Mouse (Mus musculus): ENCODE measurements around the gene Mib2.
"Not testable (repeated sequence)": the region's sequence is repeated elsewhere in the genome, so short reads cannot be mapped to it uniquely, and the experiment has no call there.

The Mib2 gene

DNA sequence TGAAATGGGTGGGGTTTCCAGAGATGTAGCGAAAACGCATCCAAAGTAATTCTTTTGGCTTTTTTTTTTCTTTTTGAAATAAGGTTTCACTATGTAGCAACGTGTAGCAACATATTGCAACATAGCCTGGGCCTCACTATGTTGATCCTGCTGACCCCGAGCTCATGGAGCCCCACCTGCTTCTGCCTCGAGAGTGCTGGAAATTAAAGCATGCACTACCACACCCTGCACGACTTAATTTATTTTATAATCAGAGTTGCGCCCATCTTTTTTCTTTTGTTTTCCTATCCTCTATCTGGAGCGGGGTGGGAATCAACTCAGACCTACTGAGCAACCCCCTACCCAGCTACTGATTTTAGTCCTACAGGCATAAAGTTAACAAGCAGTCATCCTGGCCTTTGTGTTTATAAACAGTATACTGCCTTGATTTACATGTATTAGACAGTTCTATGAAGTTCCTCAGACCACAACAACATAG is 639 bp upstream of the Mib2 start:
- DNase-seq, result no peak

DNA sequence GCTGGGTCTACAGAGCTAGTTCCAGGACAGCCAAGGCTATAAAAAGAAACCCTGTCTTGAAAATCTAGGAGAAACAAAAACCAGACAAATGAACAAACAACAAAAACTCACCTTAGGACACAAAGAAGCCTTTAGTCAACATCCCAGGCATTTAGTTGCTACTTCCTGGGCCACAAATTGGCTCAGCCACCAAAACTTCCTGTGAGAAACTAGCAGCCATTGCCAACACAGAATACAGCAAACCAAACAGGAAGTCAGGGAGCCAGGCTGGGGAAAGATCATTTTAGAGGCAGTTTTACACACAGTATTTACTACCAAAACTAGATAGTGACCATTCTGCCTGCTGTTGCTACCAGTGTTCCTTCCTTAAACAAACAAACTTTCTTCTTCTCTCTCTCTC is 2.1 kb downstream of the Mib2 start:
- DNase-seq, result no peak

GRCm38 (mm10) chr4:155660641-155661040 is 8.4 kb downstream of the Mib2 start:
- DNase-seq, result no peak

GRCm38 (mm10) chr4:155658961-155659360 is 10.0 kb downstream of the Mib2 start:
- no peak for DNase-seq

- no peak for DNase-seq
Observed at GRCm38 (mm10) chr4:155656214-155656751, 12.7 kb downstream of the Mib2 start.

DNA sequence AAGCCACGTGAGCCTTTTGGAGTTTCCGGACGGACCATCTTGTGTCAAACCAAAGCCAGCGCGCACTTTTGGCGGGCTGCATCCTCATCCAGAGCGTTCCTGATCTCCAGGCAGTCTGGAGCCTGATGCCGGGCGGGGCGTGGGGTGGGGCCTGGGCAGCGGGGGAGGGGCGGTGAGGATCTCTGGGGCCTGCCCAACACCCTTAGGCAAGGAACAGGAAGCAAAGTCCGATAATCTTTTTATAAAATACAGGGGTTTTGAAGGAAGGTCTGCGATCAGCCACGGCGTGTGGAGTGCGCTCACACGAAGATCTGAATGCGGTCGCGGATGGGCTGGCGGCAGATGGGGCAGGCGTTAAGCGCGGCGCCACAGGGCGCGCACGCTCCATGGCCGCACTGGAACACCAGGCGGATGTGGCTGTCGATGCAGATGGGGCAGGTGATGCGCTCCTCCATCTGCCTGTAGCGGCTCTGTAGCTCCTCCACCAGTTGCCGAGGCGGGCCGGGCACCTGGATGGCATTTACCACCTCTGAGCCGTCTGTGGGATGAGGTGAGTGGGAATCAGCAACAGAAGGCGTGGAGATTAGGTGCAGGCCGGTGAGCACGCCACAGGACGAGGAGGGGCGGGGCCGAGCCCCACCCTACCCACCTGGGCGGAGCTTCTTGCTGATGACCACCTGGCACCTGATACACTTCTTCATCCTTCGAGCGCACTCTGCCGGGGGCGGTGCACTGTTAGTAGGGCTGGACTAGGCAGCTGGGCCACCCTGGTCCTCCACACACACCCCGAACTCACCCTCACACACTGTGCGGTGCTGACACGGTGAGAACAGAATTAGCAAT is 14.3 kb downstream of the Mib2 start:
- DNase-seq, result peak; percentile 75

DNA sequence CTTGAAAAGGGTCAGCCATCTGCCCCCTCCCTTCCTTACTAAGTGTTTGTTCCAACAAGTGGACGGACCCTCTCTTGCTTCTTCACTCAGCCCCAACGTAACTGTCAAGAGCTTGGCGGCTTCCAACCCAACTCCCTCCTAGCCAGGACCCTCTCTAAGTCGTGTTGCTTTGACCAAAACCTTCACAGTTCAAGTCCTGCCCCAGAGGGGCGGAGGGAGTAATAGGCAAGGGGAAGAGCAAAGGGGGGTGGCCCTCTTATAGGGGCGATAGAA is 14.9 kb downstream of the Mib2 start:
- DNase-seq, result no peak

DNA sequence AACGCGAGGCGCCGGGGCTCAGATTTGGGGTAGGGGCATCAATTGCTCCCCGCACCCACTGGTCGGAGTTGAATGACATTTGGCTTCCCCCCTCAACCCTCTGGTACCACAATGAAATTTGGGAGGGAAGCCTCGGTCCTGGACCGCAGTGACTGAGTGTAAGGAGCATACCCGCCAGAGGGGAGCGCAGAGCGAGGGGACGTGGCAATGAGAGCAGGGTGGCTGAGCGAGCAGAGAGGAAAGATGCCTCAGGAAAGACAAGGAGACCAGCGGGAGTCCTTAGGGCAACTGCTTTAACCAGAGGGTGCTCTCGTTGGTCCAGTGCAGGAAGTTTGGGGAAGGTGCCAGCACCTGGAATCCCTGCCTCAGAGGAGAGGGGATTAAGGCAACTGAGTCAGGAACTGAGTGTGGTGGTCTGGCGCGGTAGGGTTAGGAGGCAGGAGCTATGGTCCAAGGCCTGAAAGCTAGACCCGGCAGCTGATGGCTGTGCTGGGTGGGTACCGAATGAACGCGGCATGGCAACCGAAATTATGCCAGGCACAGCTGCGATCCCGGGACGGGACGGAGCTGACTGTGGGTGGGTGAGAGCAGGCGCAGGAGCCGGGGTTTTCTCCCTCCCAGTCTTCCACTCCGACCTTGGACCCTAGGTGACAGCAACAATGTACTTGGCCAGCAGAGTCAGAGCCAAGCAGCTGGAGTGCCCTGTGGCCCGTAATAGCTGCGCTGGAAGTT is 15.4 kb downstream of the Mib2 start:
- DNase-seq, result peak; percentile 62

DNA sequence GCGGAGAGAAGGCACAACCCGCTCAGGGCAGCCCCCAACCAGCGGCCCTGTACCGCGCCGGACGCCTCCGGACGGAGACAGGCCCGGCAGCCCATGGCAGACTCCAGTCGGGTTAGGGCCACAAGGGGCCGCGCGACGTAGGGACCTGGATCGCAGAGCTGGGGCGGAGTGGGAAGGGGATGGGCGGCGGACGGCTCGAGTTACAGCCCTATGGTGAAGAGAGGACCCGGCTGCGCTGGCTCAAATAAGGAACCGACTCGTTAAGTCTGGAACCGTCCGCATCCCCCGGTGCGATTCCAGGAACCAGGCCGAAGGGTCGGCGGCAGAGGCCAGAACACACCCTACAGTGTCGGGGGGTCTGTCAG is 15.9 kb downstream of the Mib2 start, which contains the start of gene Mmp23:
Gene Mmp23, minus strand, starts transcription at position 299 of the 365 bp plus-strand sequence.
- peak; percentile 82 for DNase-seq

- DNase-seq, result no peak
Observed at GRCm38 (mm10) chr4:155652283-155653085, 16.5 kb downstream of the Mib2 start.

DNA sequence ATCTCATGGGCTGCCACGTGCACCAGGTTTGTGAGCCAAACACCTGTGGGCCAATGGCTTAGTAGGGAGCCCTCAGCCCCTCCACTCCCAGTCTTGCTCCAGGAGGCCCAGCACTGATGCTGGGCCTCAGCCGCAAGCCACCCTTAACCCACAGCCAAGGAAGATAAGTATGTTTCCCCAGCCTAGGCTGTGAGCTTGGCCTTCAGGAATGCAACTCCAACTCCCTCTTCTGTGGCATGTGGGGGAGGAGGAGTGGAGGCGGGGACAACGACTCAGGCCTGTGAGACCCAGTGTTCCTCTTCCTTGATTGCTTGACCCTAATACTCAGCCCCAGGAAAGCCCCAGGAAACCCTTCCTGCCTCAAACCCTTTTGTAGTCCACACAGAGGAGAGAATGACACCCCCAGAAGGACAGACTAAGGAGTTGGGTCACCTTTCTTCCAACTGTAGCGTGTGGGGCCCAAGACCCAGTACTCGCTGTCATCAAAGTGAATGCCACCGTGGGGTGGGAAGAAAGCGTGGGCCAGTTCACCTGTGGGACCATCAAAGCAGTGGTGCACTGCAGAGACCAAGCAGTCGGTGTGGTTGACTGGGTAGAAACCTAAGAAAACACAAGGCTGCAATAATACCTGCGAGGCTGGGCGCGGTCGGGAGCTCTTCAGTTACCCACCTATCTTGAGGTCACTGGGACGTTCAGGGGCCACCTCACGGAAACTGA is 17.3 kb downstream of the Mib2 start:
- DNase-seq, result no peak

- DNase-seq, result no peak
Observed at GRCm38 (mm10) chr4:155649355-155649754, 19.6 kb downstream of the Mib2 start.

DNA sequence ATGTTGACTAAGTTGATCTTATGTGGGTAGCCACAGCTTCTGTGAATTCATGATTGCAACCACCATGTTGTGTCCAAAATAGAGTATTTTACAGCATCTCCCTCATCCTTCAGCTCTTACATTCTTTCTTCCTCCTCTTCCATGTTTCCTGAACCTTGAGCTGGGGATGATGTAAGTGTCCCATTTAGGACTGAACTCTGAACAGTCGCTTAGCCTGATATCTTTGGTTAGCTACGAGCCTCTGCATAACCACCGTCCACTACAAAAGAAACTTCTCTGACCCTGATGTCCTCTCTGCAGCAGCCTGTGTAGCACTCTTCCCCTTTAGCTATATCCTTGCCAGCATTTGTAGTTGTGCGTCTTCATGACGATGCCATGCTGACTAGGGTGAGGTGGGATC is 23.3 kb downstream of the Mib2 start:
- no peak for DNase-seq

DNA sequence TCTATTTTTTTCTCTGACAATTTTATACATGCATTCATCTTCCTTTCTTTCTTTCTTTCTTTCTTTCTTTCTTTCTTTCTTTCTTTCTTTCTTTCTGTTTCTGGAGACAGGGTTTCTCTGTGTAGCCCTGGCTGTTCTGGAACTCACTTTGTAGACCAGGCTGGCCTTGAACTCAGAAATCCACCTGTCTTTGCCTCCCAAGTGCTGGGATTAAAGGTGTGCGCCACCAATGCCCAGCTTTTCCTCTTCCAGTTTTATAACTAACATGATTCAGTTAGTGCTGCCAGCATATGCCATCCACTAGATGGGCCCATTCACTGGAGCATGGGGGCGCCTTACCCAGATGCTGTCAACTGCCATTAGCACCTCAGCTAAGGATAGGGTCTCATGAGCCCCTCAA is 23.7 kb downstream of the Mib2 start, which contains the start of gene Gm10563:
Gene Gm10563, minus strand, starts transcription at position 101 of the 400 bp plus-strand sequence.
- DNase-seq, result not testable (repeated sequence)

DNA sequence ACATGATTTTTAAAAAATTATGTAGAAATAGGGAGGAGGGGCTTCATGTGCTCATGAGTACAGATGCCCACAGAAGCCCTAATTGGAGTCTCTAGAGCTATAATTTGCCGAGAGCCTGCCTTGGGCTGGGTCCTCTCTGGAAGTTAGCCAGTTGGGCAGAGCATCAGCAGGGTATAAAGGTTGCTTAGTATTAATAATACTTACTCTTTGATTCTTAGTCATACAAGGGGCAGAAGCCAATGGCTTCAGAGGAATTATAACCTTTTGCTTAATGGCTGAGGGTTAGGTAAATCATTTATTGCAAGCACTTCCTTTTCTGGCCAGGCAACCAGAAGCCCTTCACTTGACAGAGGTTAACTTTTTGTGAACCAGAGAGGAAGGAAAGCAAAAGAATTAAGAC is 25.5 kb downstream of the Mib2 start:
- no peak for DNase-seq

DNA sequence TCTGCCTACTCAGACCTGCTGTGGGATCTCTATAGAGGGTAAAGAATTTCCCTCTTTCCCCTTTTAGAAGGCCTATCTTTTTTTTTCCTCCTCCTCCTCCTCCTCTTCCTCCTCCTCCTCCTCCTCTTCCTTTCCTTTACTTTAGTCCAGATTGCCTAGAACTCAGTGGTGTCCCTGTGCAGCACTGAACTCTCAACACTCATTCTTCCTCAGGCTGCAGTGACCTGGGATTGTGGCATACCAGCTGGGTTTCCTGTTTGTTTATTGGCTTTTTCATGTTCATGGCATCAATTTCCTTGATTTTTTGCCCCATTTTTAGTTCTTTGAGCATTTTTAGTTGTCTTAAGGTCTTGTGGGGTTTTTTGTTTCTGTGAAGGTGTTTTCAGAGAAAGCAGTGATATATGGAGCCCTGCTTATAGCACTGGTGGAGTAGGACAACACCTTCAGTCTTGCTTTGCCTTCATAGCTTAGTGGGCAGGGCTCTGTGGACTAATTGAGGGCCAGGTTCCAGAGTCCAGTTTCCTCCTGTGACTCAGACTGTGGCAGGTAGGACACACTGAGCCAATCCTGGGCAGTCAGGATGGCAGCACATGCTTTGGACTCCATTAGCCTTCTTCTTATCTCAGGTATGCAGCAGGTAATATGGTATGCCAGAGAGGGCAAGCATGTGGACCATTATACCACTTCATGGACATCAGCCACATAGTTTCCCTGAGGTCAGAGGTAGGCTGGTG is 33.1 kb downstream of the Mib2 start:
- DNase-seq, result no peak

- no peak for DNase-seq
Observed at GRCm38 (mm10) chr4:155630267-155630666, 38.7 kb downstream of the Mib2 start.

- peak; percentile 99 for DNase-seq
Observed at GRCm38 (mm10) chr4:155624338-155625291, 44.4 kb downstream of the Mib2 start, which contains the start of gene Cdk11b. TSS of gene Cdk11b (plus strand) at chr4:155624854.

- no peak for DNase-seq
Observed at GRCm38 (mm10) chr4:155618321-155618720, 50.7 kb downstream of the Mib2 start.

- no peak for DNase-seq
Observed at GRCm38 (mm10) chr4:155613264-155613663, 55.7 kb downstream of the Mib2 start.
